Mouse (Mus musculus) forebrain, embryonic 13.5 days (tissue): ENCODE measurements around the gene Sema7a. TPM values are rescaled to one million over a fixed set of nuclear protein-coding genes. Genes with fewer than 3 reads are reported as not detected.

Experiments used
- ATAC-seq: fragments of 200-750 bp; cut with Nextera tagmentation; 2 replicates; pipeline ENCODE4 v1.8.0; 2017
- H3K27ac ChIP-seq: fragments of 300-500 bp; sonication (generic); 2 replicates; pipeline ENCODE4 v1.5.1; 2015; ENCODE audit warnings: inconsistent platforms, mild to moderate bottlenecking, moderate library complexity
- H3K27me3 ChIP-seq: fragments of 300-500 bp; sonication (generic); 2 replicates; pipeline ENCODE4 v1.6.1; 2015; ENCODE audit warnings: mild to moderate bottlenecking, inconsistent platforms
- H3K36me3 ChIP-seq: fragments of 300-500 bp; sonication (generic); 2 replicates; pipeline ENCODE4 v1.6.1; 2015; ENCODE audit warnings: mild to moderate bottlenecking, inconsistent platforms; ENCODE audit not compliant: poor library complexity, severe bottlenecking
- H3K4me1 ChIP-seq: fragments of 300-500 bp; sonication (generic); 2 replicates; pipeline ENCODE4 v1.6.1; 2015; ENCODE audit warnings: inconsistent platforms
- H3K4me2 ChIP-seq: fragments of 300-500 bp; sonication (generic); 2 replicates; pipeline ENCODE4 v1.6.1; 2015; ENCODE audit warnings: inconsistent platforms, mild to moderate bottlenecking, moderate library complexity
- H3K4me3 ChIP-seq: fragments of 300-500 bp; sonication (generic); 2 replicates; pipeline ENCODE4 v1.5.1; 2015; ENCODE audit warnings: mild to moderate bottlenecking, inconsistent platforms
- H3K9ac ChIP-seq: fragments of 300-500 bp; sonication (generic); 2 replicates; pipeline ENCODE4 v1.6.1; 2015; ENCODE audit warnings: mild to moderate bottlenecking, inconsistent platforms
- H3K9me3 ChIP-seq: fragments of 300-500 bp; sonication (generic); replicated peaks from 2 replicates; pipeline ENCODE4 v1.6.1; 2016; ENCODE audit warnings: inconsistent platforms
- WGBS: fragments of 180-500 bp; shearing (Covaris S2); methylation state at CpG from one replicate; pipeline ENCODE4 v1.1.7; 2015; 5-methylcytosine and 5-hydroxymethylcytosine counted together
- polyA plus RNA-seq: library from polyadenylated mRNA; unstranded; fragments of >200 nt; fragmentation: Nextera tagmentation; extraction: Ambion mirVana; gene quantifications from 2 replicates; pipeline ENCODE4 v1.2.1, GENCODE M21; 2015

The Sema7a gene
- polyA plus RNA-seq, 1 experiment from 2014 or later = 2.2 TPM

- no peak for ATAC-seq
- no peak overlapping the region for H3K9ac ChIP-seq
- WGBS = 85% methylated on average over 6 of the region's 6 CpGs
- H3K27ac ChIP-seq = no peak overlapping the region
- no peak overlapping the region for H3K4me3 ChIP-seq
- no peak overlapping the region for H3K4me2 ChIP-seq
- no peaks in the 10 kb centered on the region for H3K9me3 ChIP-seq
- H3K4me1 ChIP-seq = peaks cover 7% of the 10 kb centered on the region
- H3K27me3 ChIP-seq = no peaks in the 10 kb centered on the region
- peaks cover 53% of the 10 kb centered on the region for H3K36me3 ChIP-seq
These were observed 15.9 kb downstream of the Sema7a start for GRCm38 (mm10) chr9:57955764-57956163.

- H3K9ac ChIP-seq = no peak overlapping the region
- no peak overlapping the region for H3K27ac ChIP-seq
- no peaks in the 10 kb centered on the region for H3K9me3 ChIP-seq
- ATAC-seq = no peak
- H3K27me3 ChIP-seq = no peaks in the 10 kb centered on the region
- peaks cover 2% of the 10 kb centered on the region for H3K4me1 ChIP-seq
- H3K4me3 ChIP-seq = no peak overlapping the region
- WGBS = 89% methylated on average over 9 of the region's 9 CpGs
- H3K4me2 ChIP-seq = no peak overlapping the region
- peaks cover 58% of the 10 kb centered on the region for H3K36me3 ChIP-seq
These were observed 16.4 kb downstream of the Sema7a start for GRCm38 (mm10) chr9:57956196-57956837.

- no peak overlapping the region for H3K27ac ChIP-seq
- peaks cover 63% of the 10 kb centered on the region for H3K36me3 ChIP-seq
- H3K9ac ChIP-seq = no peak overlapping the region
- no peak for ATAC-seq
- 85% methylated on average over 5 of the region's 5 CpGs for WGBS
- no peaks in the 10 kb centered on the region for H3K9me3 ChIP-seq
- no peaks in the 10 kb centered on the region for H3K27me3 ChIP-seq
- no peak overlapping the region for H3K4me3 ChIP-seq
- no peaks in the 10 kb centered on the region for H3K4me1 ChIP-seq
- no peak overlapping the region for H3K4me2 ChIP-seq
These were observed 16.9 kb downstream of the Sema7a start for GRCm38 (mm10) chr9:57956838-57957236.

- Histone ChIP-seq H3K36me3 (peaks cover 72% of the 10 kb centered on the region), H3K4me2 (no peak overlapping the region), H3K4me3 (no peak overlapping the region), H3K4me1 (no peaks in the 10 kb centered on the region), H3K27ac (no peak overlapping the region), H3K9me3 (no peaks in the 10 kb centered on the region), H3K9ac (no peak overlapping the region), H3K27me3 (no peaks in the 10 kb centered on the region)
- WGBS = 83% methylated on average over 1 of the region's 1 CpGs
- no peak for ATAC-seq
These were observed 18.7 kb downstream of the Sema7a start for GRCm38 (mm10) chr9:57958615-57959014.

- no peak overlapping the region for H3K9ac ChIP-seq
- H3K36me3 ChIP-seq = peaks cover 72% of the 10 kb centered on the region
- no peak overlapping the region for H3K27ac ChIP-seq
- no peaks in the 10 kb centered on the region for H3K27me3 ChIP-seq
- H3K4me1 ChIP-seq = no peaks in the 10 kb centered on the region
- no peak overlapping the region for H3K4me3 ChIP-seq
- WGBS = 80% methylated on average over 10 of the region's 10 CpGs
- ATAC-seq = no peak
- H3K9me3 ChIP-seq = no peaks in the 10 kb centered on the region
- H3K4me2 ChIP-seq = no peak overlapping the region
These were observed 19.5 kb downstream of the Sema7a start for GRCm38 (mm10) chr9:57959399-57959798.

- no peak for ATAC-seq
- no peaks in the 10 kb centered on the region for H3K9me3 ChIP-seq
- H3K9ac ChIP-seq = no peak overlapping the region
- H3K4me2 ChIP-seq = no peak overlapping the region
- no peaks in the 10 kb centered on the region for H3K27me3 ChIP-seq
- no peaks in the 10 kb centered on the region for H3K4me1 ChIP-seq
- no peak overlapping the region for H3K4me3 ChIP-seq
- peaks cover 65% of the 10 kb centered on the region for H3K36me3 ChIP-seq
- 89% methylated on average over 17 of the region's 17 CpGs for WGBS
- no peak overlapping the region for H3K27ac ChIP-seq
These were observed 20.3 kb downstream of the Sema7a start for GRCm38 (mm10) chr9:57959886-57960866.

- WGBS = 93% methylated on average over 15 of the region's 15 CpGs
- Histone ChIP-seq H3K27me3 (no peaks in the 10 kb centered on the region), H3K4me3 (no peak overlapping the region), H3K27ac (0 out of 2 replicates have a peak overlapping the region, but pooled peaks have one; percentile 4), H3K36me3 (peaks cover 55% of the 10 kb centered on the region), H3K9ac (no peak overlapping the region), H3K4me1 (no peaks in the 10 kb centered on the region), H3K9me3 (no peaks in the 10 kb centered on the region), H3K4me2 (no peak overlapping the region)
- no peak for ATAC-seq
These were observed 21.3 kb downstream of the Sema7a start for GRCm38 (mm10) chr9:57961226-57961625.

- H3K27me3 ChIP-seq = no peaks in the 10 kb centered on the region
- H3K36me3 ChIP-seq = peaks cover 46% of the 10 kb centered on the region
- no peak overlapping the region for H3K4me2 ChIP-seq
- H3K4me3 ChIP-seq = no peak overlapping the region
- no peaks in the 10 kb centered on the region for H3K4me1 ChIP-seq
- H3K9me3 ChIP-seq = no peaks in the 10 kb centered on the region
- H3K9ac ChIP-seq = no peak overlapping the region; the same call in 1 of the 2 replicates
- H3K27ac ChIP-seq = 0 out of 2 replicates have a peak overlapping the region, but pooled peaks have one; percentile 4
- ATAC-seq = no peak
- WGBS = 78% methylated on average over 17 of the region's 17 CpGs
These were observed 22.2 kb downstream of the Sema7a start for GRCm38 (mm10) chr9:57961863-57962778.

- Histone ChIP-seq H3K36me3 (peaks cover 34% of the 10 kb centered on the region), H3K27ac (no peak overlapping the region), H3K9me3 (no peaks in the 10 kb centered on the region), H3K4me1 (no peaks in the 10 kb centered on the region), H3K27me3 (no peaks in the 10 kb centered on the region), H3K4me2 (no peak overlapping the region), H3K4me3 (no peak overlapping the region), H3K9ac (no peak overlapping the region)
- ATAC-seq = no peak
- WGBS = 87% methylated on average over 4 of the region's 4 CpGs
These were observed 23.5 kb downstream of the Sema7a start for GRCm38 (mm10) chr9:57963249-57963997.

GRCm38 (mm10) chr9:57963998-57964395, 24.1 kb downstream of the Sema7a start:
- WGBS = 86% methylated on average over 5 of the region's 5 CpGs
- H3K4me3 ChIP-seq = no peak overlapping the region

More at GRCm38 (mm10) chr9:57963998-57964395, 24.1 kb downstream of the Sema7a start:
- ATAC-seq = no peak
- Histone ChIP-seq H3K27me3 (no peaks in the 10 kb centered on the region), H3K27ac (no peak overlapping the region), H3K9ac (no peak overlapping the region), H3K36me3 (peaks cover 31% of the 10 kb centered on the region), H3K4me1 (no peaks in the 10 kb centered on the region), H3K9me3 (no peaks in the 10 kb centered on the region), H3K4me2 (no peak overlapping the region)
